Mouse (Mus musculus) urinary bladder, postnatal 4 days (tissue): ENCODE data around the gene Ntrk2.
"Not testable (repeated sequence)": the region's sequence is repeated elsewhere in the genome, so short reads cannot be mapped to it uniquely, and the experiment has no call there.

ENCODE experiments used
- DNase-seq, 2 experiments: peaks; one replicate each; pipeline ENCODE4 v3.0.0; 2021 to 2022; ENCODE audit warnings: low spot score in 2 of 2

Gene Ntrk2

DNA sequence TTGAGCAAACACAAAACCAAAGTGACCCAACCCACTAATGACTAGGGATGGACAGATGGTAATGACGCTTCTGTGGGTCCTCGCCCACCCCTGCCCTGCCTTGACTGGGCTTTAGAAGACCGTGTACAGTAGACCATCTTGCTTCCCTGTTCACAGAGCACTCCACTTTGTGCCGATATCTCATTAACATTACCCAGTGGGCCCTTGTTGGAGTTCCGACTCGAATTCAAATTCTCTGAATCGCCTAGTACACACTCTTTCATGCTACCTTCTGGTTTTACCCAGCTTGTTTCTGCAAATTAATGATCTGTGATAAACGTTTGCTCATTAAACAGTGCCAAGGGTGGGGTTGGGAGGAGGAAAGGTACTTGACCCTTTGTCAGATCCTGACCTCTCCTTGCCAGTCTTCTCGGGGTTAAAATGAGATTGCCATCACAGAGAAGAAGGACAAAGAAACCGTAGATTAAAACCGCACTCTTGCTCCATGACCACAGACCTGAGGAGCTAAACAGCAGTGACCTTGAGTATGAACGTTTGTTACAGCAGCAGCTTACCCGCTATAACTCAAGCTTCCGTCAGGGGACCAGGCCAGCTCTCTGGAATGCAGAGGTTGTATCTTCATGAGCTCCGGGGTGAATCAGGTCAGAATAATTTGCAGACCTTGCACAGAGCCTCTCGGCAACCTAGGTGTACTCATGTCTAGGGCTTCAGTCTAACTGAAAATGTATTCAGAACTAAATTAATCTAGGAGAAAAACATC, 234.0 kb downstream of the Ntrk2 start:
- no peak for DNase-seq

- no peak for DNase-seq
Observed at GRCm38 (mm10) chr13:59041013-59041764, 234.8 kb downstream of the Ntrk2 start.

- DNase-seq: no peak
Observed at GRCm38 (mm10) chr13:59052188-59052587, 245.8 kb downstream of the Ntrk2 start.

DNA sequence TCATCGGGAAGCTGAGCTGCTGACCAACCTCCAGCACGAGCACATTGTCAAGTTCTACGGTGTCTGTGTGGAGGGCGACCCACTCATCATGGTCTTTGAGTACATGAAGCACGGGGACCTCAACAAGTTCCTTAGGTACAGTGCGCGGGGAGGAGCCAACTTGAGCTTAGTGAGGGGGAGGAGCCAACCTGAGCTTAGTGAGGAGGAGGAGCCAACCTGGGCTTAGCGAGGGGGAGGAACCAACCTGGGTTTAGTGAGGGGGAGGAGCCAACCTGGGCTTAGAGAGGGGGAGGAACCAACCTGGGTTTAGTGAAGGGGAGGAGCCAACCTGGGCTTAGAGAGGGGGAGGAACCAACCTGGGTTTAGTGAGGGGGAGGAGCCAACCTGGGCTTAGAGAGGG, 248.0 kb downstream of the Ntrk2 start:
- not testable (repeated sequence) for DNase-seq

- peak in 1 of 2 experiments; percentile 39 for DNase-seq
Observed at GRCm38 (mm10) chr13:59056859-59057258, 250.5 kb downstream of the Ntrk2 start.

GRCm38 (mm10) chr13:59057886-59058285, 251.5 kb downstream of the Ntrk2 start:
- no peak for DNase-seq

- DNase-seq: no peak
Observed at GRCm38 (mm10) chr13:59059118-59059517, 252.7 kb downstream of the Ntrk2 start.

DNA sequence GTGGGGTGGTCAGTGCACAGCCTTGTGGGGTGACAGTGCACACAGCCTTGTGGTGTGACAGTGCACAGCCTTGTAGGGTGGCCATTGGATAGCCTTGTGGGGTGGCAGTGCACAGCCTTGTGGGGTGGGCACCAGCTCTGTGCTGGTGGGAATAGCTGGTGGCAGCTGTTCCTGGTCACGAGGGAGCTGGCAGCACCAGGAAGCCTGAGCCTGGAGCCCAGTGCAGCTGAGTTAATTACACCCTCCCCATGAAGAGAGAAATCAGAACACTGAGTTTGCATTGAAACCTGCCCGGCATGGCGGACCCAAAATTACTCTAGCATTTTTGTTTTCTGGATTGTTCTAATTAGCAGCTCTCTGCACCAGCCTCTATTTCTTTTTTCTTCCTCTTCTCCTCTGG, 259.3 kb downstream of the Ntrk2 start:
- DNase-seq: no peak

GRCm38 (mm10) chr13:59073635-59074256, 267.4 kb downstream of the Ntrk2 start:
- peak; percentile 73 to 82 for DNase-seq

DNA sequence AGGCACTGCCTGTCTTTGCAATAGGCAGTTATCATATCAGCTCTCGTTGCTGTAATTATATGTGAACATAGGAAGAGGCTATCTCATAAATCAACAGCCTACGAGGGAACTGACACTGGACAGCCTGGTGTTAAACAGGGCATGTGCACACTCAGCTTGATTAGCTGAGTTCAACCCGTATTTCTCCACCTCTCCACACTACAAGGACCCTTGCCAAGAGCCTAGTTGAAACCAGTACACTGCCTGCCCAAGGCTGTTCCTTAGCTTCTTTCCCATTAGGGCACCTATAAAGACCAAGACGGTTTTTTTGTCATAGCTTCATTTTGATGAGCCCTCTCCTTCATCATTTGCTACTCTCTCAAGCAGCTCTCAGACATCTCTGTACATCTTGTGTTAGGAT, 270.1 kb downstream of the Ntrk2 start:
- DNase-seq: no peak

DNA sequence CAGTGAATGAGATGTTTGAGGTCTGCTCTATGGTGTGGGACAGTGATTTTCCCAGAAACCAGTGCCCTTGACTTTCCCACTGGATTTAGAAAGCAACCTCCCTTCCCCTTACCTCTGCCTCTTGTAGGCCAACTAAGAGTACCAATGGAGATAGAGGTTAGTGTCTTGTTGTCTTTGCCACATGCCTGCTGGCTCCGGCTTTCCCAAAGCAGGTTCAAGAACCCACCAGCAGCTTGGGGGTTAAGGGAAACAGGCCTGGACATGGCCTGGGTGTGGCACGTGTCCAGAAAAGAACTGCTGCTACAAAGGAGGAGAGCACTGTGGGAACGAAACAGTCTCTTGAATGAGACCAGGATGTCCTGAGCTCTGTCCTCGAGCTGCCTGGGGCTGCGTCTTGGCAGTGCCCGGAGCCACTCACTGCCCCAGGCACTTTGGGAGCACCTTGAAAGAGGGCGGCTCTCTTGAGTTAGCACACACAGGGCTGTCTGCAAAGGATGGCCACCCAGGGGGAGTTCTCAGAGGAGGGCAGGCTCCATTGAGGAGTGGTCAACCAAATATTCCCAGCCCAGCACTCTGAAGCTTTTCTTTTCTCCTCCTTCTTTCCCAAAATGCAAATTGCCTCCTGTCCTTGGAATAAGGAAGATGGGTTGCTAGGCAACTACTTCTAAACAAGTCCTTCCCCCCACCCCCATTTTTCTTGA, 273.5 kb downstream of the Ntrk2 start:
- no peak for DNase-seq

- no peak for DNase-seq
Observed at GRCm38 (mm10) chr13:59080468-59080867, 274.1 kb downstream of the Ntrk2 start.

- no peak for DNase-seq
Observed at GRCm38 (mm10) chr13:59089016-59089415, 282.6 kb downstream of the Ntrk2 start.

DNA sequence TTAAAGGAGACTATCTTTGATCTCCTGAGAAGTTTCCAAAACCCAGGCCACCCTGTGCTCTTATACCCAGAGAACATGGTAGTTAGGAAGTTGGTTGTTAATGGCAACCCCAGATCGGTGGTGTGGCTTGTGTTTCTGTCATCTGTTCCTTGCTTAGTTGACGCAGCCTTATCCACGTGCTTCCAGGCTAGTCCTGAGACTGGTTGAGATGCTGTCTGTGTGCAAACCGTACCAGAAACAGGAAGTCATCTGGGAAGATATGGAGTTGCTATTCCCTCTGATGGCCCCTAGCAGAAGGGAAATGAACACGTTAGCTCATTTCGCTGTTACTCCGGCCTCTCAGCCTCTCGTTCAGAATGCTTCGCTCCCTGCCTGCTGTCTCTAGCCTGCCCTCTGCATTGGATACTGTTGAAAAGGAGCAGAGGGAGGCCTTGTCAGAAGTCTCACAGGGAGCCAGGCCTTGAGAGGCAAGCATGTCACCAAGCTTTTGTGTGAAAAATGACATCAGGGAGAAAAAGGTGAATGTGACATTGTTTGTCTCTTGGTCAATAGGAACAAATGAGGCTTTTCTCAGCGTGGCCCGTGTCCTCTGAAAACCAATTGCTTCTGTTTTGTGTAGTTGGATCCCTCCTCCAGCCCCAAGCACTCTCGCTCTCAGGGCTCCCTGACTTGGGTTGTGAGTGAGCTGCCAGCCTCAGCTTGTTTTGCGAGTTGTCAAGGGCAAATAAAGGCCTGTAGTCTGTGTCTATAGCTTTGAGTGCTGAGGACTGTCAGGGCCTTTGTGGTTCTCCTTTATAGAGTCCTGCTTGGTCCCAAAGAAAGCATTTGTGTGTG, 285.0 kb downstream of the Ntrk2 start:
- DNase-seq: no peak

GRCm38 (mm10) chr13:59092045-59092857, 285.9 kb downstream of the Ntrk2 start:
- DNase-seq: no peak

DNA sequence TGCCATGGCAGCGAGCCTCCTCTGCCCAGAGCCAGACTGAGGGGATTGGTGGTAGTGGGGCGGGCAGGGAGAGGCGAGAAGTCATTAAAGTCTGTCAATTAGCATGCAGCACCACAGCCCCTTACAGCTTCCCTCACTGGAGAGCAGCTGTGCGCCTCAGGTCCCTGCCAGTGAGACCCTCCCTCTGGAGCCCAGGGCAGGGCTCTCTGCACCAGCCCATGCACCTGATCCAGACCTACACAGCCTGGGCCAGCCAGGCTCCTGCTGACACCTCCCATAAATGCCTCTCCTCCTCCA, 286.4 kb downstream of the Ntrk2 start:
- DNase-seq: no peak

DNA sequence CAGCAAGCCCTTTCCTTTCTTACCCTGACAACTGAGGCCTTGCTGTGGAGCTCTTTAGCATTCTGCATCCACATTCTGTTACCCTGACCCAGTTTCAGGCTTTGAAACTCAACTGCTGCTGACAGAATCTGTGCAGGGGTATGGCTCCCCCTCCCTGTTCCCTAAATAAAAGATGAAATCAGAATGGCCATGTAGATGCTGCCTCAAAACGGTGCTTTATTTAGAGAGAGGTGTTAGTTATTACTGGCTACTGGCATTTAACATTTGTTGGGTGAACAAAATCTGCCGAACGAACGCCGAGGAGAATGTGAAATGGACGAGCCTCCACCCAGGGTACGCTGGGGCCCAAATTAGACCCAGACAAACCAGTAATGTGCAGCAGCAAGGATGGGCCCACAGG, 288.4 kb downstream of the Ntrk2 start:
- DNase-seq: no peak

- no peak for DNase-seq
Observed at GRCm38 (mm10) chr13:59095811-59096391, 289.5 kb downstream of the Ntrk2 start.

GRCm38 (mm10) chr13:59100086-59100485, 293.7 kb downstream of the Ntrk2 start:
- no peak for DNase-seq

GRCm38 (mm10) chr13:59107791-59108190, 301.4 kb downstream of the Ntrk2 start:
- DNase-seq: not testable (repeated sequence)
